Mouse (Mus musculus): ENCODE measurements at regions not wholly inside any gene's neighbourhood (a gene's known extent, or its start where the extent isn't known, plus 50 kb on each side); places are given as distances from the start of the nearest gene placed in this dataset.

DNA sequence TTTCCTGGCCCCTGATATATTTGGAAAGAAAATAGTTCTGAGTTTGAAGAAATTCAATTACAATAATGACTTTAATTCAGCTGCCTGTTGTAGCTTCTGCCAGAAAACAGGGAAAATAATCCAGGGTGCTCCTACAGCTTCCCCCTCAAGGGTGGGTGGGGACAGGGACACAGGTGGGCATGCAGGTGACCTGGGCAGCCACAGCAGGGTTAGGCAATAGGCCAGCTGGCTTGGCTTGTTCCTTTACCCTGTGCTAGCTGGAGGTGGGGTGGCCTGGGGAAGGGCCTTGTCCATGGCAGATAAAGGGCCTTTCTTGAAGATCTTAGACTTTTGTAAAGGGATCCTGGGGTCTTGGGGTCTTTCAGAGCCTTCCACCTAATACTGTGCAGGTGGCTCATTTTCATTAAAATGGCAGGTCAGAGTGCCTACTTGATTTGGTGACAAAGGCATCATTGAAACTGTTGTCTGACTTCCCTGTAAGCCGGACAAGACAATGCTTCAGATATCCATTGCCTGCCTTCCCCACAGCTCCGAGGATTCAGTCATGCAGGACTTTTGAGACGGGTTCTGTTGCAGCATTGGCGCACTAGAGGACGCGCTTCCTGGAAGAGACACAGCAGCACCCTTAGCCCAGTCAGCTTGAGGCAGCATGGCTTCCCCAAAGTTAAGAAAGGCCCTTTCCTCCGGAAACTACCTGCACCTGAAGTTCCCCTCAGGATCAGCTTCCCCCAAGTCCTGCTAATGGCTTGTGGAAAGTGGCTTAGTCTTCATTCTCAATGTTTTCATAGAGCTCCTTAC is 164.9 kb upstream of the Kbtbd8 start:
- WGBS: 40% methylated on average over 7 of the region's 7 CpGs
- Histone ChIP-seq H3K4me1 (ENCODE audit: control insufficient read depth, insufficient read depth, low read length) (no peaks in the 10 kb centered on the region), H3K9ac (ENCODE audit: low read length) (no peak overlapping the region), H3K27me3 (replicated peaks; ENCODE audit: control insufficient read depth, insufficient read depth, low read length) (no peaks in the 10 kb centered on the region), H3K27ac (ENCODE audit: low read depth, low read length) (no peak overlapping the region), H3K4me2 (ENCODE audit: low read length) (no peak overlapping the region), H3K4me3 (ENCODE audit: low read depth, low read length) (no peak overlapping the region), H3K9me3 (replicated peaks; ENCODE audit: control insufficient read depth, low read length) (no peaks in the 10 kb centered on the region), H3K36me3 (ENCODE audit: control insufficient read depth, insufficient read depth, low read length) (no peaks in the 10 kb centered on the region)
- no peak for DNase-seq (ENCODE audit: low spot score)
- no peak for ATAC-seq

DNA sequence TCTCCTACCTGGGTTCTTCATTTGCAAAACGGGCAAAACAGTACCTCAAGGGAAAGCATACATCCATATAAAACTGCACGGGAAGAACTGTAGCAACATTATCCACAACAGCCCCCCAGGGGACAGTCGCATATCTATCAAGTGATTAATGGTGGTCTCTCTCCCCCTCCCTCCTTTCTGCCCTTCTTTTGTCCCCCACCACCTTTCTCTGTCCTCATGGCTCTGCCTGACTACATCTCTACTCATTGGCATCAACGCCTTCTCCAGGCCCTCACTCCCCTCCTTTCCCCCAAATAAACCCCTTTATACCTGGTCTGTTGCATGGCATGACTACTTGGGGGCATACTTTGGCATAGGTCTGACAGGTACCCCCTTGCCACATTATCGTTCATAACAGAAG is 166.1 kb upstream of the Kbtbd8 start:
- no peak overlapping the region for H3K4me3 ChIP-seq (ENCODE audit: low read depth, low read length)
- no peaks in the 10 kb centered on the region for H3K36me3 ChIP-seq (ENCODE audit: control insufficient read depth, insufficient read depth, low read length)
- 89% methylated on average over 5 of the region's 5 CpGs for WGBS

DNA sequence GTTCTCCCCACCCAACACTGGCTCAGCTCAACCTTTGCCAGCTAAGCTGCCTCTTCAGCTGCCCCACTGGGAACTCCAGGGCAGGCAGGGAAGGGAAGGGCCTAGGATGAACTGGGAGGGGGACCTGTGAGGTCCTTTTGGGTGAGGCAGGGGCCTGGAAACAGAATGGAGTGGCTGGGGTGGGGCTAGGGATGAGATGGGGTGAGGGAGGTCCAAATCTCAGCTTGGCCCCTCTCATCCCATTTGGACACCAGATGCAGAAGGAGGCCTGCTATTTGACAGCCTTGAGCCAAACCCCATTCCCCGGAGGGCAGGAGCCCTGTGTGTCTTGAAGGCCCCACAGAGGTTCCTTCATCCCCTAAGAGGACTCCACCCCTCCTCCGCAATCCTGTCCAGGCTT is 166.7 kb upstream of the Kbtbd8 start:
- H3K4me2 ChIP-seq (ENCODE audit: low read length): no peak overlapping the region
- no peaks in the 10 kb centered on the region for H3K9me3 ChIP-seq (replicated peaks; ENCODE audit: control insufficient read depth, low read length)
- no peak overlapping the region for H3K9ac ChIP-seq (ENCODE audit: low read length)
- no peaks in the 10 kb centered on the region for H3K27me3 ChIP-seq (replicated peaks; ENCODE audit: control insufficient read depth, insufficient read depth, low read length)
- H3K36me3 ChIP-seq (ENCODE audit: control insufficient read depth, insufficient read depth, low read length): no peaks in the 10 kb centered on the region
- no peaks in the 10 kb centered on the region for H3K4me1 ChIP-seq (ENCODE audit: control insufficient read depth, insufficient read depth, low read length)
- 68% methylated on average over 2 of the region's 2 CpGs for WGBS
- DNase-seq (ENCODE audit: low spot score) (no peak), ATAC-seq (no peak)
- no peak overlapping the region for H3K27ac ChIP-seq (ENCODE audit: low read depth, low read length)
- no peak overlapping the region for H3K4me3 ChIP-seq (ENCODE audit: low read depth, low read length)

More for the DNA sequence above, 166.1 kb upstream of the Kbtbd8 start:
- Histone ChIP-seq H3K27me3 (replicated peaks; ENCODE audit: control insufficient read depth, insufficient read depth, low read length) (no peaks in the 10 kb centered on the region), H3K4me1 (ENCODE audit: control insufficient read depth, insufficient read depth, low read length) (no peaks in the 10 kb centered on the region), H3K27ac (ENCODE audit: low read depth, low read length) (no peak overlapping the region), H3K9me3 (replicated peaks; ENCODE audit: control insufficient read depth, low read length) (no peaks in the 10 kb centered on the region), H3K9ac (ENCODE audit: low read length) (no peak overlapping the region), H3K4me2 (ENCODE audit: low read length) (no peak overlapping the region)
- no peak for DNase-seq (ENCODE audit: low spot score)
- ATAC-seq: no peak

DNA sequence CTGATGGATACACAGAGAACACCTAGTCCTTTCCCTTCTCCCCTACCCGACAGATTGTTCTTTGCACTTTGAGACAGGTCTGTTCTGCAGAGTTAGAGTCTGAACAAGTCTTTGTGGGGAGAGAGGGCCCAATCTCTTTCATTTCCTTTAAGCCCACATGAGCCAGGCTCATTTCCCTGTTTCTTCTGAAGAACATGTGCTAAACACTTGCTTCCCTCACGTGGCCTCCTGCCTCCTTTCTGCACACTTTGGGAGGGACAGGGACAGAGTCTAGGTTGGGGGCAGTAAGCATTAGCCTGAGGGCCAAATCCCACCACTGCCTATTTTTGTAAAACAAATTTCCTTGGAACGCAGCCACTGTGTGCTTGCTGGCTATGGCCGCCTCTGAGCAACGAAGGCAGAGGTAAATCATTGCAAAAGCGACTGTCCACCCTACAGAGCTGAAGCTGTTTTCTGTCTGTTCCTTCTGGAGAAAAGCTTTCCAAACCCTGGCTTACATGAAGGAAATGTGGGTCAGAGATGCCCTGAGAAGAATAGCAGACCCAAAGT is 170.6 kb upstream of the Kbtbd8 start:
- WGBS: 84% methylated on average over 6 of the region's 6 CpGs
- no peaks in the 10 kb centered on the region for H3K9me3 ChIP-seq (replicated peaks; ENCODE audit: control insufficient read depth, low read length)

DNA sequence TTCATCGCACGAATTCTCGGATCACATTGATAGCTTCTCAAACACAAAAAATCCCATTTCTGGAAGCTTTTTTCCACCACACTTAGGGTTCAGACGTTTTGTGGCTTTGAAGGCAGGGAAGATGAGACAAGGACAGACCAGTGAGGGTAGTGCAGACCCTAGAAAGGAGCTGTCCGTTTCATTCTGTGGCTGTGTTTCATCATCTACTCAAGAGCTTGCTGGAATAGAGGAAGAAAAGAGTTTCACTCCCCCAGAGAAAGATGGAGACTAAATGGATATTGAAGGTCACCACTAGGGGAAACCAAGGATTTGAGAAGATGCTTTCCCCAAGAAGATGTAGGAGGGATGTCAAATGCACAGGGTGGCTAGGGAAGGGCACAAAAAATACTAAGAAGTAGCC is 171.3 kb upstream of the Kbtbd8 start:
- no peak overlapping the region for H3K4me3 ChIP-seq (ENCODE audit: low read depth, low read length)
- H3K27ac ChIP-seq (ENCODE audit: low read depth, low read length): no peak overlapping the region
- 87% methylated on average over 5 of the region's 5 CpGs for WGBS
- no peak overlapping the region for H3K9ac ChIP-seq (ENCODE audit: low read length)
- no peaks in the 10 kb centered on the region for H3K4me1 ChIP-seq (ENCODE audit: control insufficient read depth, insufficient read depth, low read length)
- DNase-seq (ENCODE audit: low spot score) (no peak), ATAC-seq (no peak)
- no peaks in the 10 kb centered on the region for H3K9me3 ChIP-seq (replicated peaks; ENCODE audit: control insufficient read depth, low read length)
- no peaks in the 10 kb centered on the region for H3K36me3 ChIP-seq (ENCODE audit: control insufficient read depth, insufficient read depth, low read length)
- H3K27me3 ChIP-seq (replicated peaks; ENCODE audit: control insufficient read depth, insufficient read depth, low read length): no peaks in the 10 kb centered on the region
- no peak overlapping the region for H3K4me2 ChIP-seq (ENCODE audit: low read length)

More for the DNA sequence above, 170.6 kb upstream of the Kbtbd8 start:
- DNase-seq (ENCODE audit: low spot score) (no peak), ATAC-seq (no peak)
- Histone ChIP-seq H3K9ac (ENCODE audit: low read length) (no peak overlapping the region), H3K36me3 (ENCODE audit: control insufficient read depth, insufficient read depth, low read length) (no peaks in the 10 kb centered on the region), H3K4me1 (ENCODE audit: control insufficient read depth, insufficient read depth, low read length) (no peaks in the 10 kb centered on the region), H3K27ac (ENCODE audit: low read depth, low read length) (no peak overlapping the region), H3K4me3 (ENCODE audit: low read depth, low read length) (no peak overlapping the region), H3K27me3 (replicated peaks; ENCODE audit: control insufficient read depth, insufficient read depth, low read length) (no peaks in the 10 kb centered on the region), H3K4me2 (ENCODE audit: low read length) (no peak overlapping the region)

DNA sequence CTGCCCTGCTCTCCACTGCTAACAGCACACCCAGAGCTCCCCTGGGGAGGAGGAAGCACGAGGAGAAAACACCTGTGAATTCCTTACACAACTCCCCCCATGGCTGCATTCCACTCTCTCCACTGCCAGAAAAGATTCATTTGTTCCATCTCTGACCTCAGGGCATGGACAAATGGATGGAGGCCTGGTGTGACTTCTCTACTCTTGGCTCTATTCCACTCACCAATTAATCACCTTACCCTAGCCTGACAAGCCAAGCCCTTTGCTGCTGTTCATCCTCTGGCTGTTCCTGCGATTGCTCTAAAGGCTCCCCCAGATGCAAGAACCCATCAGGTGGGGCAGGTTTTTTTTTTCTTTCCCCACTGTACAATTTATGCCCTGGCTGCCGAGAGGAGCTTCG is 172.8 kb upstream of the Kbtbd8 start:
- no peak overlapping the region for H3K4me2 ChIP-seq (ENCODE audit: low read length)
- no peak for DNase-seq (ENCODE audit: low spot score)
- no peak overlapping the region for H3K4me3 ChIP-seq (ENCODE audit: low read depth, low read length)
- H3K9ac ChIP-seq (ENCODE audit: low read length): no peak overlapping the region
- H3K36me3 ChIP-seq (ENCODE audit: control insufficient read depth, insufficient read depth, low read length): no peaks in the 10 kb centered on the region
- H3K9me3 ChIP-seq (replicated peaks; ENCODE audit: control insufficient read depth, low read length): no peaks in the 10 kb centered on the region
- H3K27me3 ChIP-seq (replicated peaks; ENCODE audit: control insufficient read depth, insufficient read depth, low read length): no peaks in the 10 kb centered on the region
- no peak for ATAC-seq
- no peak overlapping the region for H3K27ac ChIP-seq (ENCODE audit: low read depth, low read length)
- WGBS: 62% methylated on average over 4 of the region's 4 CpGs
- H3K4me1 ChIP-seq (ENCODE audit: control insufficient read depth, insufficient read depth, low read length): no peaks in the 10 kb centered on the region

DNA sequence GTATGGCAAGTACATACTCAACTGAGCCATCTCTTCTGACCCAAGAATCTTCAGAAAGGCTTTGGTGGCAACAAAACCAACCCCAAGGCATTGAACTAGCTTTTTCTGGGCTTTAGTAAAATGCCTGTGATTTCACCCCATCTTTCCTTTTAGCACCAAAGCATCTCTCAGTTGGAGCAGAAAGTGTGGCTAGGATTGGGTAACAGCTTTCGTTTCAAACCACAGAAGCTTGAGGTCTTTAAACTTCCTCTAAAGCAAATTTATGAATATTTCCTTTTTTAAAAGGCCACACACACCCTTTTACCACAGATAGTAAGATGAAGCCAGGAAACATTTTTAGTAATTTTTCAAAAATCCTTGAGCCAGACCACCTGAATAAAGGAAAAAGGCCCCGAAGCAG is 178.1 kb upstream of the Kbtbd8 start:
- no peak overlapping the region for H3K4me2 ChIP-seq (ENCODE audit: low read length)
- no peaks in the 10 kb centered on the region for H3K9me3 ChIP-seq (replicated peaks; ENCODE audit: control insufficient read depth, low read length)
- no peak overlapping the region for H3K27ac ChIP-seq (ENCODE audit: low read depth, low read length)
- H3K27me3 ChIP-seq (replicated peaks; ENCODE audit: control insufficient read depth, insufficient read depth, low read length): no peaks in the 10 kb centered on the region
- H3K36me3 ChIP-seq (ENCODE audit: control insufficient read depth, insufficient read depth, low read length): no peaks in the 10 kb centered on the region
- no peak overlapping the region for H3K9ac ChIP-seq (ENCODE audit: low read length)
- H3K4me3 ChIP-seq (ENCODE audit: low read depth, low read length): no peak overlapping the region
- no peaks in the 10 kb centered on the region for H3K4me1 ChIP-seq (ENCODE audit: control insufficient read depth, insufficient read depth, low read length)
- 86% methylated on average over 2 of the region's 2 CpGs for WGBS
- DNase-seq (ENCODE audit: low spot score) (no peak), ATAC-seq (no peak)

DNA sequence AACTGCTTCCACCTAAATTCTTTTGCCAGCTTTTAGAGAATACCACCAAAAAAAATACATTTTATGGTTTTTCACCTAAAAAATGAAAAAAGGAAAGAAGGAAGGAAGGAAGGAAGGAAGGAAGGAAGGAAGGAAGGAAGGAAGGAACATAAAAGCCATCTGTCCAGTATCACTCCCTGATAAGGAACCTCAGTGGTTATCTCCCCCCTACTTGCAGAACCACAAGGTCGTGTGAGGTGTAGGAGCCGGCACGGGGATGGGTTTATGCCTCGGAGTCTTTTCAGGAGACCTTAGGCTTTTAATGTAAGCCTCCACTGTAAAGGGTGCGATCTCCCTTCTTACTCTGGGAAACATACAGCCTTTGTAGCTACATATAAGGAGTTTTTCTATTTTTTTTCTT is 180.8 kb upstream of the Kbtbd8 start:
- H3K4me1 ChIP-seq (ENCODE audit: control insufficient read depth, insufficient read depth, low read length): no peaks in the 10 kb centered on the region
- no peaks in the 10 kb centered on the region for H3K36me3 ChIP-seq (ENCODE audit: control insufficient read depth, insufficient read depth, low read length)
- H3K4me2 ChIP-seq (ENCODE audit: low read length): no peak overlapping the region
- ATAC-seq: no peak
- 92% methylated on average over 5 of the region's 5 CpGs for WGBS
- H3K9ac ChIP-seq (ENCODE audit: low read length): no peak overlapping the region
- no peak overlapping the region for H3K4me3 ChIP-seq (ENCODE audit: low read depth, low read length)
- DNase-seq (ENCODE audit: low spot score): no peak
- no peaks in the 10 kb centered on the region for H3K9me3 ChIP-seq (replicated peaks; ENCODE audit: control insufficient read depth, low read length)
- no peaks in the 10 kb centered on the region for H3K27me3 ChIP-seq (replicated peaks; ENCODE audit: control insufficient read depth, insufficient read depth, low read length)
- no peak overlapping the region for H3K27ac ChIP-seq (ENCODE audit: low read depth, low read length)

DNA sequence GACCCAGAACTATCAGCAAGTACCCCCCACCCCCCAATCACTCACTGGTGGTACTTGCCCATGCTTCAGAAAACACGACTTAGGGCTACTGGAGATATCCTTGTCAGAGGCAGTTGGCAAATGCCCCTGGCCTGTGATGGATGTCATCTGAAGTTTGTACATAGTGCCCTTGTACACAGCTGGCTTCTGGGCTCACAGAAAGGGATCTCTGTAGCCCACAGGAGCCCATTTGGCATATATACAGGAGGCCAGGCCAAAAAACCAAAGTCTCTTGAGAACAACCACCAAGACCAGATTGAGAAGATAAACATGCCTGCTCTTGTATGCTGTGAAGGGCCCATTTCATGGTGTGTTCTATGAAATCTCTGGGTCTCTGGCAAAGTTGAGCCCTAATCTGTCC is 181.3 kb upstream of the Kbtbd8 start:
- DNase-seq (ENCODE audit: low spot score) (no peak), ATAC-seq (no peak)
- Histone ChIP-seq H3K4me2 (ENCODE audit: low read length) (no peak overlapping the region), H3K4me1 (ENCODE audit: control insufficient read depth, insufficient read depth, low read length) (no peaks in the 10 kb centered on the region), H3K9me3 (replicated peaks; ENCODE audit: control insufficient read depth, low read length) (no peaks in the 10 kb centered on the region), H3K27ac (ENCODE audit: low read depth, low read length) (no peak overlapping the region), H3K9ac (ENCODE audit: low read length) (no peak overlapping the region), H3K4me3 (ENCODE audit: low read depth, low read length) (no peak overlapping the region), H3K36me3 (ENCODE audit: control insufficient read depth, insufficient read depth, low read length) (no peaks in the 10 kb centered on the region), H3K27me3 (replicated peaks; ENCODE audit: control insufficient read depth, insufficient read depth, low read length) (no peaks in the 10 kb centered on the region)
- 93% methylated on average over 1 of the region's 1 CpGs for WGBS
